Mouse (Mus musculus) midbrain, embryonic 16.5 days (tissue): ENCODE measurements around the gene Gal3st4. TPM values are rescaled to one million over a fixed set of nuclear protein-coding genes. Genes with fewer than 3 reads are reported as not detected.
"Not testable (repeated sequence)": the region's sequence is repeated elsewhere in the genome, so short reads cannot be mapped to it uniquely, and the experiment has no call there.

Source experiments
- ATAC-seq: fragments of 200-750 bp; cut with Nextera tagmentation; 2 replicates; pipeline ENCODE4 v1.8.0; 2017; ENCODE audit warnings: moderate TSS enrichment
- H3K27ac ChIP-seq: fragments of 300-500 bp; sonication (generic); 2 replicates; pipeline ENCODE4 v1.5.1; 2014; ENCODE audit warnings: mild to moderate bottlenecking, low read length, mixed read lengths
- H3K27me3 ChIP-seq: fragments of 300-500 bp; sonication (generic); 2 replicates; pipeline ENCODE4 v1.6.1; 2014; ENCODE audit warnings: low read depth, low read length, mixed read lengths; ENCODE audit not compliant: control insufficient read depth, insufficient read depth
- H3K36me3 ChIP-seq: fragments of 300-500 bp; sonication (generic); 2 replicates; pipeline ENCODE4 v1.6.1; 2014; ENCODE audit warnings: mild to moderate bottlenecking, low read length, moderate library complexity, mixed read lengths; ENCODE audit not compliant: control insufficient read depth, insufficient read depth
- H3K4me1 ChIP-seq: fragments of 300-500 bp; sonication (generic); 2 replicates; pipeline ENCODE4 v1.6.1; 2014; ENCODE audit warnings: mild to moderate bottlenecking, low read length, mixed read lengths; ENCODE audit not compliant: control insufficient read depth, insufficient read depth
- H3K4me2 ChIP-seq: fragments of 300-500 bp; sonication (generic); 2 replicates; pipeline ENCODE4 v1.6.1; 2014; ENCODE audit warnings: mild to moderate bottlenecking, low read length, mixed read lengths
- H3K4me3 ChIP-seq: fragments of 300-500 bp; sonication (generic); 2 replicates; pipeline ENCODE4 v1.5.1; 2014; ENCODE audit warnings: low read depth, mild to moderate bottlenecking, low read length, moderate library complexity, mixed read lengths
- H3K9ac ChIP-seq: fragments of 300-500 bp; sonication (generic); 2 replicates; pipeline ENCODE4 v1.6.1; 2014; ENCODE audit warnings: low read depth, low read length, mixed read lengths
- H3K9me3 ChIP-seq: fragments of 300-500 bp; sonication (generic); replicated peaks from 2 replicates; pipeline ENCODE4 v1.6.1; 2014; ENCODE audit warnings: mild to moderate bottlenecking, low read length, mixed read lengths; ENCODE audit not compliant: control insufficient read depth, poor library complexity, severe bottlenecking
- WGBS: fragments of 180-500 bp; shearing (Covaris S2); extraction: QIAGEN DNeasy Blood & Tissue Kit; methylation state at CpG from one replicate; pipeline ENCODE4 v1.1.7; 2014; 5-methylcytosine and 5-hydroxymethylcytosine counted together
- polyA plus RNA-seq: library from polyadenylated mRNA; unstranded; fragments of >200 nt; fragmentation: Nextera tagmentation; extraction: Ambion mirVana; gene quantifications from 2 replicates; pipeline ENCODE4 v1.2.1, GENCODE M21; 2015

The Gal3st4 gene
- polyA plus RNA-seq, 1 experiment from 2014 or later = 2.3 TPM

DNA sequence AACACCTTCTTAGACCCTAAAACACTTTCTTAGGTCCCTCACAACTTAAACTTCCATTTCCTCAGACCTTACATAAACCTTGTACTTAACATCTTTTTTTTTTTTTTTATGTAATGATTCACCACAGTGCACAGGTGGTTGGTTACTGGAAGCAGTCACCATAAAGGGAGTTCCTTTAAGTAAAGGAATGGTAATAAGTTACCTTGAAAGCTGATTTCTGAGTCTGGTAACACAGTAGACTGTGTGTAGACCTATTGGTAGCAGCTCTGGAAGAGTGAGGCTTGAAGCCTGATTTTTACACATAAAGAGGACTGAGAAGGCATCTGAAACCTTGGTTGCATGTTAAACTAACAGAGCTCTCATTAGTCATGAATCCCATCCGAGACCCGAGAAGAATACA, 52.8 kb downstream of the Gal3st4 start:
- ATAC-seq = no peak
- Histone ChIP-seq H3K27me3 (no peaks in the 10 kb centered on the region), H3K4me1 (no peaks in the 10 kb centered on the region), H3K9ac (no peak overlapping the region), H3K9me3 (no peaks in the 10 kb centered on the region), H3K4me3 (no peak overlapping the region), H3K27ac (no peak overlapping the region), H3K4me2 (no peak overlapping the region), H3K36me3 (no peaks in the 10 kb centered on the region)
- 76% methylated on average over 2 of the region's 2 CpGs for WGBS

DNA sequence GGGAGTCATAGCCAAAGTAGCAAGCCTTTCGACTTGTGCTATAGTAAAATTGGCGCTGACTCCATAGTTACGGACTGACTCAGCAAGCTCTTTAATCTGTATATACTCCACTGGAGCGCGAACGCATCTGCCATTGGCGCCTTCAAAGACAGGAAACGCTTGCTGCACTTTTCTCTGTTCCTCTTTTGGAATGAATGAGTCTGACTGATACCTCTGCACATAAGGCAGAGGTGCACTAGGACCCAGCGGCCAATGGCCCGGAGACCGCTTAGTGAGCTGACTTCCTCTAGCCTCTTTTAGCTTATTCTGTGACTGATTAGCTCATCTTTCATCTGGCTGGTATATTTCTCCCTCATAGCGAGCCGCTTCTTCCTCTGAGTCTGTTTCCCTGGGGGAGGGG, 56.0 kb downstream of the Gal3st4 start:
- 94% methylated on average over 13 of the region's 13 CpGs for WGBS
- H3K4me3 ChIP-seq, H3K27ac ChIP-seq, H3K27me3 ChIP-seq, H3K4me1 ChIP-seq, ATAC-seq, H3K4me2 ChIP-seq, H3K36me3 ChIP-seq, H3K9ac ChIP-seq, H3K9me3 ChIP-seq: not testable (repeated sequence)

Other genes starting within 250 kb of the Gal3st4 start
- not detected in 2 replicates for gene Smok3c, start 219.6 kb downstream of the Gal3st4 start, polyA plus RNA-seq
- 22.7 and 25.4 TPM in 2 replicates for gene Zkscan1, start 187.8 kb downstream of the Gal3st4 start, polyA plus RNA-seq
- gene Zscan21, start 155.9 kb downstream of the Gal3st4 start, polyA plus RNA-seq = 85.4 and 96.0 TPM in 2 replicates
- 23.9 and 26.3 TPM in 2 replicates for gene Zfp113, start 117.1 kb downstream of the Gal3st4 start, polyA plus RNA-seq
- gene Cops6, start 111.8 kb downstream of the Gal3st4 start, polyA plus RNA-seq = 288 and 309 TPM in 2 replicates
- gene Ap4m1, start 100.8 kb downstream of the Gal3st4 start, polyA plus RNA-seq = 24.9 and 27.2 TPM in 2 replicates
- gene Mcm7, start 100.4 kb downstream of the Gal3st4 start, polyA plus RNA-seq = 72.3 and 81.6 TPM in 2 replicates
- gene Taf6, start 85.4 kb downstream of the Gal3st4 start, polyA plus RNA-seq = 74.4 and 75.8 TPM in 2 replicates
- gene Cnpy4, start 85.4 kb downstream of the Gal3st4 start, polyA plus RNA-seq = 29.0 and 33.7 TPM in 2 replicates
- 14.5 and 15.5 TPM in 2 replicates for gene Mblac1, start 78.5 kb downstream of the Gal3st4 start, polyA plus RNA-seq
- gene Nxpe5, start 46.9 kb downstream of the Gal3st4 start, polyA plus RNA-seq = not detected in 2 replicates
- gene Lamtor4, start 17.4 kb downstream of the Gal3st4 start, polyA plus RNA-seq = 95.4 and 101 TPM in 2 replicates
- 14.7 and 15.6 TPM in 2 replicates for gene BC037034, start 8.8 kb downstream of the Gal3st4 start, polyA plus RNA-seq
- 0.09 and 0.27 TPM in 2 replicates for gene Gm43720, start 7.1 kb upstream of the Gal3st4 start, polyA plus RNA-seq
- 179 and 220 TPM in 2 replicates for gene Gpc2, start 7.2 kb upstream of the Gal3st4 start, polyA plus RNA-seq
- 11.7 and 13.1 TPM in 2 replicates for gene Stag3, start 7.4 kb upstream of the Gal3st4 start, polyA plus RNA-seq
- gene Pvrig, start 69.1 kb upstream of the Gal3st4 start, polyA plus RNA-seq = not detected in 2 replicates
- 67.0 and 69.6 TPM in 2 replicates for gene Zfp157, start 168.6 kb upstream of the Gal3st4 start, polyA plus RNA-seq